Mouse (Mus musculus) heart, embryonic 13.5 days (tissue): ENCODE results near the gene Cpt2. TPM values are rescaled to one million over a fixed set of nuclear protein-coding genes. Genes with fewer than 3 reads are reported as not detected.

Source experiments
- ATAC-seq: fragments of 200-750 bp; cut with Nextera tagmentation; 2 replicates; pipeline ENCODE4 v1.8.0; 2017; ENCODE audit warnings: moderate TSS enrichment; ENCODE audit not compliant: insufficient number of reproducible peaks, low FRiP score, low TSS enrichment; ENCODE audit errors: extremely low read depth
- H3K27ac ChIP-seq: fragments of 300-500 bp; sonication (generic); replicated peaks from 2 replicates; pipeline ENCODE4 v1.5.1; 2015; ENCODE audit warnings: moderate library complexity, mild to moderate bottlenecking, inconsistent platforms
- H3K27me3 ChIP-seq: fragments of 300-500 bp; sonication (generic); replicated peaks from 2 replicates; pipeline ENCODE4 v1.6.1; 2015; ENCODE audit warnings: mild to moderate bottlenecking, inconsistent platforms
- H3K36me3 ChIP-seq: fragments of 300-500 bp; sonication (generic); 2 replicates; pipeline ENCODE4 v1.6.1; 2015; ENCODE audit warnings: mild to moderate bottlenecking, inconsistent platforms
- H3K4me1 ChIP-seq: fragments of 300-500 bp; sonication (generic); 2 replicates; pipeline ENCODE4 v1.6.1; 2015; ENCODE audit warnings: inconsistent platforms
- H3K4me2 ChIP-seq: fragments of 300-500 bp; sonication (generic); 2 replicates; pipeline ENCODE4 v1.6.1; 2015; ENCODE audit warnings: inconsistent platforms, mild to moderate bottlenecking, moderate library complexity
- H3K4me3 ChIP-seq: fragments of 300-500 bp; sonication (generic); 2 replicates; pipeline ENCODE4 v1.5.1; 2015; ENCODE audit warnings: moderate library complexity, mild to moderate bottlenecking, inconsistent platforms
- H3K9ac ChIP-seq: fragments of 300-500 bp; sonication (generic); 2 replicates; pipeline ENCODE4 v1.6.1; 2015; ENCODE audit warnings: inconsistent platforms, mild to moderate bottlenecking, moderate library complexity
- H3K9me3 ChIP-seq: fragments of 300-500 bp; sonication (generic); 2 replicates; pipeline ENCODE4 v1.6.1; 2016; ENCODE audit warnings: inconsistent platforms
- WGBS: fragments of 180-500 bp; shearing (Covaris S2); methylation state at CpG from one replicate; pipeline ENCODE4 v1.1.7; 2015; ENCODE audit warnings: mixed read lengths; 5-methylcytosine and 5-hydroxymethylcytosine counted together
- polyA plus RNA-seq: library from polyadenylated mRNA; unstranded; fragments of >200 nt; fragmentation: Nextera tagmentation; extraction: Ambion mirVana; gene quantifications from 2 replicates; pipeline ENCODE4 v1.2.1, GENCODE M21; 2015

The Cpt2 gene
- polyA plus RNA-seq, 1 experiment from 2014 or later: 53.4 TPM

DNA sequence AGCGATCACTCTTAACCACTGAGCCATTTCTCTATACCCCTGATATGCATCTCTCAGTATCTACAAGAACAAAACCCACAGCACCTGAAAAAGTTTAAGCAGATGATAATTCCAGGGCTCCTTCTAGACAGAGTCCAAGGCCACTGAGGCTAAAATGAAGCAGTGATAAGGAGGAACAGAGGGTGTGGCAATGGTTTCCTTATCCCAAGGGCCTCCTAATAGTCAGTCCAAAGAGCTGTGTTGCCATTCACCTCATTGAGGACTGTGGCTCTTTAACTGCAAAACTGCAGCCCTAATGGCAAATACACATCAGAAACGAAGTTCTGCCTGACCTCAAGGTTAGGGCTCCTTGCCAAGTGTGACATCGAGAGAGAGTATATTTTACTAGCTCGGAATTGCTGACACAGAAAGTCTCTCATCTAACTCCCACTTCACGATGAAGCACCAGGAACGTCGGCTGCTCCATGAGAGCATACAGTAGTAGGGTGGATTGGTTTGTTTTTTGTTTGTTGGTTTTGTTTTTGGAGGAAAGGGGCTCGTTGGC is 2.2 kb downstream of the Cpt2 start:
- Histone ChIP-seq H3K36me3 (peaks cover 10% of the 10 kb centered on the region; the same call in 1 of the 2 replicates), H3K4me2 (peak overlapping the region; percentile 88; the same call in 1 of the 2 replicates), H3K4me1 (peaks cover 32% of the 10 kb centered on the region), H3K9me3 (no peaks in the 10 kb centered on the region), H3K27ac (no peak overlapping the region), H3K9ac (no peak overlapping the region), H3K4me3 (no peak overlapping the region), H3K27me3 (0 out of 2 replicates have a peak, but pooled peaks cover 3% of the 10 kb centered on the region)
- no peak for ATAC-seq
- 51% methylated on average over 8 of the region's 8 CpGs for WGBS

DNA sequence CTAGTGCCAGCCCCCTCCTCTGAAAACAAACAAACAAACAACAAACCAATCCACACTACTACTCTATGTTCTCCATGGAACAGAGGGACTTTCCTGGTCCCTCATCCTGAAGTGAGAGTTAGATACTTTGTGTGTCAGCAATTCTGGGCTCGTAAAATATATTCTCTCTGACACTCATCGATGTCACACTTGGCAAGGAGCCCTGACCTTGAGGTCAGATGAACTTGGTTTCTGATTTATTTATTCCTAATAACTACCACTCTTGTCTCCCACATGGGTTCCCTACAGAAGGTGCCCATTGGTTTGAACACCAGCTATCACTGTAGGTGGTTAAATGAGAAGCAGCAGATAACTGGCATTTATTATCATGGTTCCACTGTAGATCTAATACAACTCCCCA is 3.1 kb downstream of the Cpt2 start:
- Histone ChIP-seq H3K9ac (no peak overlapping the region), H3K4me1 (peaks cover 32% of the 10 kb centered on the region), H3K4me3 (no peak overlapping the region), H3K36me3 (peaks cover 10% of the 10 kb centered on the region; the same call in 1 of the 2 replicates), H3K27me3 (no peaks in the 10 kb centered on the region), H3K4me2 (no peak overlapping the region), H3K9me3 (no peaks in the 10 kb centered on the region), H3K27ac (no peak overlapping the region)
- no peak for ATAC-seq
- WGBS: 78% methylated on average over 2 of the region's 2 CpGs

DNA sequence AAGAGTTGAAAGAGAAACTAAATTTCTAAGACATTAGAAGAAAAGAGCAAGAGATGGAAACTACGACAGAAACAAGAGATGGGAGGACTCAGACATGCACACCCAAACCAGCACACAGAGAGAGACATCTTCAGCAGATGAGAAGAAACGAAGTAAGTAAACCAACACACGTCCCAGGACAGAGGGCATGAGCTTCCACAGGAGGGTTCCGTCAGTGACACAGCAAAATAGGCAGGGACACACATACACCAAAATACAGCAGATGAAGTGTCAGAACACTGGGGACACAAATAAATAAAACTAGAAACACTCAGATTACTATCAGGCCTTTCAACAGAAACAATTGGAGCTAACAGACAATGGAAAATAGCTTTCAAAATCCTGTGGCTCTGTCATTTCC is 13.4 kb downstream of the Cpt2 start:
- Histone ChIP-seq H3K4me3 (no peak overlapping the region), H3K4me1 (no peaks in the 10 kb centered on the region), H3K27me3 (no peaks in the 10 kb centered on the region), H3K9me3 (no peaks in the 10 kb centered on the region), H3K27ac (no peak overlapping the region), H3K36me3 (peaks cover 79% of the 10 kb centered on the region), H3K4me2 (no peak overlapping the region), H3K9ac (no peak overlapping the region)
- 90% methylated on average over 4 of the region's 4 CpGs for WGBS
- ATAC-seq: no peak

DNA sequence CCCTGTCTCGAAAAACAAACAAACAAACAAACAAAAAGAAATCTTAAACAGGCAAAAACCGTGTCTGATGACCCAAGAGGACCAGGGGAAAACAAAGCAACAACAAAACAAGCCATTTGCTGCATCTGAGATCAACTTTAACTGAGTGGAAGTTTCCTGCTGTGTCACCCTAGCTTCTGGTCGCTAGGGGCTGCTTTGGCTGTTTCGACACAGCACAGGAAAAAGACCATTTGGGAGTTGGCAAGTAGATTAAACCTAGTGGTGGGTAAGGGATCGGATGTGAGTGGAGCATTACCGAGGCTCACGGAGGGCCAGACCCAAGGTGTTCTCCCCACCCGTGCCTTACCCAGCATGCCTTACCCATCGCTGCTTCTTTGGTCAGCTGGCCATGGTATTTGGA is 16.8 kb downstream of the Cpt2 start:
- Histone ChIP-seq H3K4me2 (no peak overlapping the region), H3K27me3 (no peaks in the 10 kb centered on the region), H3K27ac (no peak overlapping the region), H3K9ac (no peak overlapping the region), H3K4me1 (no peaks in the 10 kb centered on the region), H3K9me3 (no peaks in the 10 kb centered on the region), H3K36me3 (peaks cover 82% of the 10 kb centered on the region), H3K4me3 (no peak overlapping the region)
- no peak for ATAC-seq
- 78% methylated on average over 9 of the region's 9 CpGs for WGBS

DNA sequence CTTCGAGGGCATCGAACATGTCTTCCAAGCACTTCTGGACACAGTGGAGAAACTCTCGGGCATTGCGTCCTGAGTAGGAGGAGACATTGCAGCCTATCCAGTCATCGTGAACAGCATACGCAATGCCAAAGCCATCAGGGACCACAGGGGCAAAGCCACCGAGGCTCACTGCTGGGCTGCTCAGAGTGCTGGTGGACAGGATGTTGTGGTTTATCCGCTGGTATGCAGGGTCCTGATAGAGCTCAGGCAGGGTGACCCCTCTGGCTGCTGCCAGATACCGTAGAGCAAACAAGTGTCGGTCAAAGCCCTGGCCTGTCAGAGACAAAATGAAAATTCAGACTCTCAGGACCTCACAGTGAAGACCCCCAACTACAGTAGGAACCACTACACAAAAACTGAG is 19.2 kb downstream of the Cpt2 start:
- Histone ChIP-seq H3K27me3 (no peaks in the 10 kb centered on the region), H3K4me3 (no peak overlapping the region), H3K9me3 (no peaks in the 10 kb centered on the region), H3K9ac (no peak overlapping the region), H3K36me3 (peaks cover 69% of the 10 kb centered on the region), H3K27ac (no peak overlapping the region), H3K4me1 (no peaks in the 10 kb centered on the region), H3K4me2 (no peak overlapping the region)
- no peak for ATAC-seq
- WGBS: 62% methylated on average over 10 of the region's 10 CpGs

DNA sequence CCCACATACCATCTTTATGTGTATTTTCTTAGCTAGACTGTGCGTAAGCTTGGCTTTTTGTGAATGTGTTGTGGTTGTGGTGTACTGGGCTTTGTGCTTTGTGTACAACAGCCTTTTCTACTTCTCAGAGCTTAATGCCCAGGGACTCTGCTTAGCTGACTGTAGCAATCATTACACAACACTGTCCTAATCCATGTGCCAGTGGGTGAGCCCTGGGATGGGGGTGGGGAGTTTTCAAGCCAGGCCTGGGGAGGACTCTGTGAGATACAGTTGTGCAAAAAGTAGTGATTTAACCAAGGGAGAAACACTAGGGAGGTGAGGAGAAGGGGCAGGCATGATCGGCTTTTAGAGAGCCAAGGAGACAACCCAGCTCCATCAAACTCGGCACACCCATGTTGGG is 23.2 kb downstream of the Cpt2 start:
- ATAC-seq: no peak
- 79% methylated on average over 3 of the region's 3 CpGs for WGBS
- peaks cover 73% of the 10 kb centered on the region for H3K36me3 ChIP-seq

DNA sequence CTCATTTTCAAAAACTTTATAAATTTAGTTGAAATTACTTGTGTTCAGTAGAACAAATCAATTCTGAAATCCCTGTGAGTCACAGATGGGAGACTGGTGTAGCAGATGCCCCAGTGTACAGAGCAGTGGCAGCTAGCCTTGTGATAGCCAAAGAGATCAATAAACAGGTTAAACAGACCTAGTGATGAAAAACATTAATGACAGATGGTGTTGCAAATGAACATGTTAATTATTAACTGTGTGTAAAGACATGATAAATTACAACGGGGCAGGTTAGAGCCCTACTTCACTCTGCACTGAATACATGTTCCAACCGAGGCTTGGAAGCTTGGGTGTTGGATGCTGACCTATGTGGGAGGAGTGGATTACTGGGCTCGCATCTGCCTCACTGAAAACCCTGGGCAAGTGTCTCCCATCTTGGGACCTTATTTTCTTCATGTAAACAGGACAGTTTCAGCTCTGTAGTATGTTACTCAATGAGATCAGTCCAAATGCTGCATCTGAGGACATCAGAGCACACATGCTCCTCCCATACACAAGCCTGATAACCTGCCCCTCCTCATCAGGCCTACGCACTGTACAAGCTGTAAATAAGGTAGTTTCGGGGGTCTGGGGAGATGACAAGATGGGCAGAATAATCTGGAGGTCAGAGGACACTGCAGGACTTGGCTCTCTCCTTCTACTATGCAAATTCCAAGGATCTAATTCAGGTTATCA is 24.0 kb downstream of the Cpt2 start:
- 75% methylated on average over 5 of the region's 5 CpGs for WGBS
- Histone ChIP-seq H3K27ac (no peak overlapping the region), H3K4me1 (no peaks in the 10 kb centered on the region), H3K4me3 (no peak overlapping the region), H3K9ac (no peak overlapping the region), H3K36me3 (peaks cover 73% of the 10 kb centered on the region), H3K27me3 (no peaks in the 10 kb centered on the region), H3K9me3 (no peaks in the 10 kb centered on the region), H3K4me2 (no peak overlapping the region)
- ATAC-seq: no peak

More for the DNA sequence above, 23.2 kb downstream of the Cpt2 start:
- Histone ChIP-seq H3K4me1 (no peaks in the 10 kb centered on the region), H3K9ac (no peak overlapping the region), H3K9me3 (no peaks in the 10 kb centered on the region), H3K4me2 (no peak overlapping the region), H3K27me3 (no peaks in the 10 kb centered on the region), H3K4me3 (no peak overlapping the region), H3K27ac (no peak overlapping the region)

DNA sequence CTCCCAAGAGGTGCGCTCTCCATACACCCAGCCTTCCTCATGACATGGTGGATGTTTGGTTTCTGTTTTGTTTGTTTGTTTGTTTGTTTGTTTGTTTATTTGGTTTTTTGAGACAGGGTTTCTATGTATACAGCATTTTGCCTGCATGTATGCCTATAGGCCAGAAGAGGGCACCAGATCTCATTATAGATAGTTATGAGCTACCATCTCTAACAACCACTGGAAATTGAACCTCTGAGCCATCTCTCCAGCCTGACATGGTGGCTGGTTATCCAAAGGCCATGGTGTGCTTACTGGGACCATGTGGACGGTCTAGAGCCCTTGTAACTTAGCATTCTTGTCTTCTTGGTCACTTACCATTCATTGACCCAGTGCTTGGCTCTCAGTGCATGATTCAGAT is 30.7 kb downstream of the Cpt2 start:
- peaks cover 17% of the 10 kb centered on the region for H3K4me1 ChIP-seq
- no peak overlapping the region for H3K4me2 ChIP-seq
- no peak overlapping the region for H3K9ac ChIP-seq
- no peak overlapping the region for H3K27ac ChIP-seq
- no peak for ATAC-seq
- H3K36me3 ChIP-seq: peaks cover 66% of the 10 kb centered on the region
- H3K4me3 ChIP-seq: no peak overlapping the region
- H3K9me3 ChIP-seq: no peaks in the 10 kb centered on the region
- 69% methylated on average over 2 of the region's 2 CpGs for WGBS
- H3K27me3 ChIP-seq: no peaks in the 10 kb centered on the region

DNA sequence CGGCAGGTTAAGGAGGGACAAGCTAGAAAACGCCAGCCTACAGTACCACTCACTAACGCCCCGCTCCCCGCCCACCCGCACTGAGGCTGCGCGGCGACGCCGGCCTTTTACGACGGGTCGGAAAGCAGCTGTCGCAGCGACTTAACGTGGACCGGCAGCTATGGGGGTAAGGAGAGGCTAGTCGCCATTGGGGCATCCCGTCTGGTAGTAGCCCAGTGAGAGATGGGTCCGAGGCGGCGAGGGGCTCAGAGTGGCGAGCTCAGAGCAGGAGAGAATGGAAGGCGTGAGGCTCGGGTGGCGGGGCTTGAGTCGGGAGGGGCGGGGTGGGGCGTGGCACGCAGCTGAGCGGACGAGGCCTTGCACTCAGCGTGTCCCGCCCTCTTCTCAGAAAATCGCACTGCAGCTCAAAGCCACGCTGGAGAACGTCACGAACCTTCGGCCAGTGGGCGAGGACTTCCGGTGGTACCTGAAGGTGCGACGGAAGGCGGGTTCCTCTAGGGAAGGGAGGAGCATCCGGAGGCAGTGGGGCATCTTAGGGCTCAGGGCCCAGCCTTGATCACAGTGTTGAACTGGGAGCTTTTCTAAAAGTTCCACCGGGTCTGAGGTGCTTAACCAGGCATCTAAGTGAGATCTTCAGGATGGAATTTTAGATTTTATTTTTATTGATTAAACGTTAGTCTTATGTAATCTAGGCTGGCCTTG is 33.5 kb downstream of the Cpt2 start, which contains the start of gene 0610037L13Rik:
Gene 0610037L13Rik, plus strand, starts transcription at position 83 of the 702 bp plus-strand sequence.
- peak; percentile 91 for ATAC-seq
- Histone ChIP-seq H3K4me2 (peak within 1 kb of the TSS; percentile 84), H3K27me3 (no peaks in the 10 kb centered on the region), H3K9ac (peak within 1 kb of the TSS; percentile 85), H3K4me1 (peaks cover 17% of the 10 kb centered on the region), H3K27ac (peak within 1 kb of the TSS; percentile 89), H3K36me3 (peaks cover 65% of the 10 kb centered on the region), H3K9me3 (no peaks in the 10 kb centered on the region), H3K4me3 (peak within 1 kb of the TSS; percentile 65)
- WGBS: under 1% methylated on average over 48 of the region's 48 CpGs

DNA sequence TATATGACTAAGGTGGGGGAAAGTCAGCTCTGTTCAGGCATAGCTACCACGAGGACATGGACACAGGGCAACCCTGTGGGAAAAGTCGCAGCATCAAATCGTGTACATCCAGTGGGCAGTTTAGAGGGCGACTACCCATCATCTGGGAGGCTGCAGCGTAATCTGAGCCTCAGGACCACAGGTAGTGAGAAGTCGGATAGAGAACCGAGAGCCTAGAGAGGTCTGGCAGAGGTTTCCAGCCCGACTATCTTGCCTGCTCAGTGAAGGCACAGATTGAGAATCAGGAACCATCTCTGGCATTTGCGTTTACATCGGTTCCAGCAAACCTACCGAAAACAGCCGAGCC is 34.1 kb downstream of the Cpt2 start:
- WGBS: under 1% methylated on average over 12 of the region's 12 CpGs
- peaks cover 65% of the 10 kb centered on the region for H3K36me3 ChIP-seq

DNA sequence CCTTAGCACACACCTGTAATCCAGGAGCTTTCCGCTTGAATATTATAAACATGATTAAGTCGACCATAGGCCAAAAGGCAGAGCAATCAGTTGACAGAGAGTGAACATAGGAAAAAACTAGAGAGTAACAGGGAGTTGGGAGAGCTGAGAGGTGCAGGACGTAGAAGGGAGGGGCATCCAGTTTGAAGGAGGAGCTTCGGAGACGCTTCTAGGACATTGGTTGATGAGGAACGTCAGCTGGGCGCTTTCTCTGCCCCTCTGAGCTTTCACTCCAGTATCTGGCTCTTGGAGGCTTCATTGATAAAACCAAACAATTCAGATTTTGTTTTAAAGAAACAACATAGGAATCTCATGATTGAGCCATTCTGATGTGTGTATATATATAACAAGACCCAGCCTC is 37.0 kb downstream of the Cpt2 start:
- peaks cover 17% of the 10 kb centered on the region for H3K4me1 ChIP-seq
- H3K9ac ChIP-seq: no peak overlapping the region
- peaks cover 67% of the 10 kb centered on the region for H3K36me3 ChIP-seq
- H3K4me3 ChIP-seq: no peak overlapping the region
- no peak overlapping the region for H3K4me2 ChIP-seq
- 80% methylated on average over 7 of the region's 7 CpGs for WGBS
- no peak overlapping the region for H3K27ac ChIP-seq
- no peaks in the 10 kb centered on the region for H3K27me3 ChIP-seq
- no peaks in the 10 kb centered on the region for H3K9me3 ChIP-seq
- ATAC-seq: no peak

More for the DNA sequence above, 34.1 kb downstream of the Cpt2 start:
- peak overlapping the region; percentile 84 for H3K4me2 ChIP-seq
- peak overlapping the region; percentile 85 for H3K9ac ChIP-seq
- H3K27me3 ChIP-seq: no peaks in the 10 kb centered on the region
- no peaks in the 10 kb centered on the region for H3K9me3 ChIP-seq
- H3K27ac ChIP-seq: peak overlapping the region; percentile 89
- no peak for ATAC-seq
- H3K4me3 ChIP-seq: peak overlapping the region; percentile 65
- peaks cover 17% of the 10 kb centered on the region for H3K4me1 ChIP-seq
